Mouse (Mus musculus) megakaryocyte progenitor cell, adult 5-6 weeks (primary cell): ENCODE results near the gene Cdk6. TPM values are rescaled to one million over a fixed set of nuclear protein-coding genes. Genes with fewer than 3 reads are reported as not detected.

Experiments used
- ATAC-seq: replicated peaks from 2 replicates; pipeline ENCODE4 v1.8.0; 2016; ENCODE audit warnings: mild to moderate bottlenecking, moderate TSS enrichment, inconsistent platforms; ENCODE audit not compliant: poor library complexity
- total RNA-seq, 2 experiments: library from RNA; stranded (forward) in 1 of 2; stranded (reverse) in 1 of 2; fragments of 157-497, 149-512 nt in 1 of 2; fragments of 200-1000 nt in 1 of 2; gene quantifications; 2 replicates each; pipeline versions ENCODE4 v1.2.3 to v1.2.4; 2015 to 2017

Gene Cdk6
- total RNA-seq, 2 experiments from 2014 or later: 138 to 285 TPM

- ATAC-seq: no peak
Measured at GRCm38 (mm10) chr5:3376167-3376566, 34.9 kb downstream of the Cdk6 start.

GRCm38 (mm10) chr5:3379252-3379651 lies 38.0 kb downstream of the Cdk6 start:
- no peak for ATAC-seq

- no peak for ATAC-seq
Measured at GRCm38 (mm10) chr5:3380692-3381233, 39.5 kb downstream of the Cdk6 start.

GRCm38 (mm10) chr5:3381795-3382194 lies 40.5 kb downstream of the Cdk6 start:
- peak; percentile 21; the same call in 1 of the 2 replicates for ATAC-seq

- ATAC-seq: peak; percentile 32
Measured at GRCm38 (mm10) chr5:3382343-3383040, 41.2 kb downstream of the Cdk6 start.

- no peak for ATAC-seq
Measured at GRCm38 (mm10) chr5:3383547-3383946, 42.3 kb downstream of the Cdk6 start.

- ATAC-seq: peak; percentile 15
Measured at GRCm38 (mm10) chr5:3385078-3385477, 43.8 kb downstream of the Cdk6 start.

GRCm38 (mm10) chr5:3386021-3386730 lies 44.9 kb downstream of the Cdk6 start:
- ATAC-seq: no peak

GRCm38 (mm10) chr5:3386731-3387087 lies 45.4 kb downstream of the Cdk6 start:
- ATAC-seq: no peak

- peak; percentile 38 for ATAC-seq
Measured at GRCm38 (mm10) chr5:3387138-3387537, 45.9 kb downstream of the Cdk6 start.

GRCm38 (mm10) chr5:3392856-3393255 lies 51.6 kb downstream of the Cdk6 start:
- ATAC-seq: no peak

- ATAC-seq: no peak
Measured at GRCm38 (mm10) chr5:3394145-3394544, 52.9 kb downstream of the Cdk6 start.

- ATAC-seq: peak; percentile 64
Measured at GRCm38 (mm10) chr5:3395020-3395419, 53.7 kb downstream of the Cdk6 start.

GRCm38 (mm10) chr5:3396214-3396613 lies 54.9 kb downstream of the Cdk6 start:
- ATAC-seq: no peak

GRCm38 (mm10) chr5:3396910-3397575 lies 55.8 kb downstream of the Cdk6 start:
- 0 out of 2 replicates have a peak, but pooled peaks have one; percentile 5 for ATAC-seq

- ATAC-seq: no peak
Measured at GRCm38 (mm10) chr5:3399784-3400494, 58.7 kb downstream of the Cdk6 start.

- peak; percentile 76 for ATAC-seq
Measured at GRCm38 (mm10) chr5:3405102-3405501, 63.8 kb downstream of the Cdk6 start.

- no peak; the same call in 1 of the 2 replicates for ATAC-seq
Measured at GRCm38 (mm10) chr5:3405503-3405902, 64.2 kb downstream of the Cdk6 start.

GRCm38 (mm10) chr5:3407926-3408325 lies 66.6 kb downstream of the Cdk6 start:
- no peak for ATAC-seq

- ATAC-seq: peak; percentile 33
Measured at GRCm38 (mm10) chr5:3418183-3418582, 76.9 kb downstream of the Cdk6 start.
